Mouse (Mus musculus) heart, embryonic 14.5 days (tissue): Measurements from ENCODE around the gene Ush2a. TPM values are rescaled to one million over a fixed set of nuclear protein-coding genes. Genes with fewer than 3 reads are reported as not detected.

ENCODE experiments used
- ATAC-seq: fragments of 200-750 bp; cut with Nextera tagmentation; 2 replicates; pipeline ENCODE4 v1.8.0; 2017; ENCODE audit warnings: low read depth, moderate TSS enrichment; ENCODE audit not compliant: insufficient number of reproducible peaks, insufficient read depth, low FRiP score
- H3K27ac ChIP-seq, 2 experiments: fragments of 200-500 bp in 1 of 2; fragments of 300-500 bp in 1 of 2; sonication (generic) in 1 of 2; replicated peaks in 1 of 2; 2 replicates each; pipeline ENCODE4 v1.5.1; 2012 to 2014; ENCODE audit warnings: low read depth in 2 of 2, low read length in 2 of 2, control low read depth in 1 of 2, mild to moderate bottlenecking in 1 of 2, mixed read lengths in 1 of 2; ENCODE audit not compliant: control insufficient read depth in 1 of 2, insufficient read depth in 1 of 2
- H3K27me3 ChIP-seq: fragments of 300-500 bp; sonication (generic); 2 replicates; pipeline ENCODE4 v1.6.1; 2014; ENCODE audit warnings: mild to moderate bottlenecking, low read length, control low read depth; ENCODE audit not compliant: control insufficient read depth, insufficient read depth
- H3K36me3 ChIP-seq: fragments of 300-500 bp; sonication (generic); 2 replicates; pipeline ENCODE4 v1.6.1; 2014; ENCODE audit warnings: mild to moderate bottlenecking, control low read depth, low read length, mixed read lengths; ENCODE audit not compliant: control insufficient read depth, insufficient read depth
- H3K4me1 ChIP-seq, 2 experiments: fragments of 200-500 bp in 1 of 2; fragments of 300-500 bp in 1 of 2; sonication (generic) in 1 of 2; 2 replicates each; pipeline ENCODE4 v1.6.1; 2012 to 2014; ENCODE audit warnings: low read length in 2 of 2, control low read depth in 1 of 2, mixed read lengths in 1 of 2; ENCODE audit not compliant: control insufficient read depth in 2 of 2, insufficient read depth in 2 of 2
- H3K4me2 ChIP-seq: fragments of 300-500 bp; sonication (generic); 2 replicates; pipeline ENCODE4 v1.6.1; 2014; ENCODE audit warnings: mild to moderate bottlenecking, low read length
- H3K4me3 ChIP-seq, 2 experiments: fragments of 200-500 bp in 1 of 2; fragments of 300-500 bp in 1 of 2; sonication (generic) in 1 of 2; 2 replicates each; pipeline ENCODE4 v1.5.1; 2012 to 2014; ENCODE audit warnings: low read length in 2 of 2, mild to moderate bottlenecking in 2 of 2, control low read depth in 1 of 2, low read depth in 1 of 2, moderate library complexity in 1 of 2; ENCODE audit not compliant: control insufficient read depth in 1 of 2, insufficient read depth in 1 of 2
- H3K9ac ChIP-seq: fragments of 300-500 bp; sonication (generic); 2 replicates; pipeline ENCODE4 v1.6.1; 2014; ENCODE audit warnings: mild to moderate bottlenecking, low read length
- H3K9me3 ChIP-seq: fragments of 300-500 bp; sonication (generic); 2 replicates; pipeline ENCODE4 v1.6.1; 2016; ENCODE audit warnings: low read length, control low read depth; ENCODE audit not compliant: control insufficient read depth
- WGBS: fragments of 180-500 bp; shearing (Covaris S2); extraction: QIAGEN DNeasy Blood & Tissue Kit; methylation state at CpG from one replicate; pipeline ENCODE4 v1.1.7; 2014; 5-methylcytosine and 5-hydroxymethylcytosine counted together
- polyA plus RNA-seq: library from polyadenylated mRNA; unstranded; fragments of >200 nt; fragmentation: Nextera tagmentation; extraction: Ambion mirVana; gene quantifications from 2 replicates; pipeline ENCODE4 v1.2.1, GENCODE M21; 2014

Ush2a gene
- polyA plus RNA-seq, 1 experiment from 2014 or later, result 0.08 TPM

- no peak overlapping the region for H3K9ac ChIP-seq
- H3K36me3 ChIP-seq, result no peaks in the 10 kb centered on the region
- ATAC-seq, result no peak
- H3K27me3 ChIP-seq, result no peaks in the 10 kb centered on the region
- H3K27ac ChIP-seq, result no peak overlapping the region
- WGBS, result 27% methylated on average over 4 of the region's 4 CpGs
- H3K4me2 ChIP-seq, result no peak overlapping the region
- H3K4me3 ChIP-seq, result no peak overlapping the region
- H3K4me1 ChIP-seq, result no peaks in the 10 kb centered on the region
- no peaks in the 10 kb centered on the region for H3K9me3 ChIP-seq
Measured at GRCm38 (mm10) chr1:188581136-188581535, 319.3 kb downstream of the Ush2a start.

- H3K27ac ChIP-seq, result no peak overlapping the region
- H3K4me3 ChIP-seq, result no peak overlapping the region
- H3K9ac ChIP-seq, result no peak overlapping the region
- 59% methylated on average over 4 of the region's 4 CpGs for WGBS
- H3K27me3 ChIP-seq, result no peaks in the 10 kb centered on the region
- no peaks in the 10 kb centered on the region for H3K4me1 ChIP-seq
- no peak overlapping the region for H3K4me2 ChIP-seq
- no peaks in the 10 kb centered on the region for H3K36me3 ChIP-seq
- H3K9me3 ChIP-seq, result no peaks in the 10 kb centered on the region
- ATAC-seq, result no peak
Measured at GRCm38 (mm10) chr1:188595251-188595650, 333.4 kb downstream of the Ush2a start.

- no peak for ATAC-seq
- Histone ChIP-seq H3K36me3 (no peaks in the 10 kb centered on the region), H3K9me3 (no peaks in the 10 kb centered on the region), H3K4me2 (no peak overlapping the region), H3K27ac (no peak overlapping the region), H3K9ac (no peak overlapping the region), H3K27me3 (no peaks in the 10 kb centered on the region), H3K4me1 (no peaks in the 10 kb centered on the region), H3K4me3 (no peak overlapping the region)
- 88% methylated on average over 7 of the region's 7 CpGs for WGBS
Measured at GRCm38 (mm10) chr1:188598052-188598451, 336.2 kb downstream of the Ush2a start.

GRCm38 (mm10) chr1:188599134-188599533 lies 337.3 kb downstream of the Ush2a start:
- Histone ChIP-seq H3K36me3 (no peaks in the 10 kb centered on the region), H3K4me3 (no peak overlapping the region), H3K4me1 (no peaks in the 10 kb centered on the region), H3K9me3 (no peaks in the 10 kb centered on the region), H3K9ac (no peak overlapping the region), H3K27me3 (no peaks in the 10 kb centered on the region), H3K27ac (no peak overlapping the region), H3K4me2 (no peak overlapping the region)
- no peak for ATAC-seq
- WGBS, result 63% methylated on average over 8 of the region's 8 CpGs

- no peaks in the 10 kb centered on the region for H3K27me3 ChIP-seq
- no peak overlapping the region for H3K4me2 ChIP-seq
- ATAC-seq, result no peak
- H3K9ac ChIP-seq, result no peak overlapping the region
- H3K4me1 ChIP-seq, result no peaks in the 10 kb centered on the region
- no peak overlapping the region for H3K27ac ChIP-seq
- no peaks in the 10 kb centered on the region for H3K9me3 ChIP-seq
- no peak overlapping the region for H3K4me3 ChIP-seq
- no peaks in the 10 kb centered on the region for H3K36me3 ChIP-seq
Measured at GRCm38 (mm10) chr1:188606450-188606849, 344.6 kb downstream of the Ush2a start.

GRCm38 (mm10) chr1:188616547-188616946 lies 354.7 kb downstream of the Ush2a start:
- Histone ChIP-seq H3K9ac (no peak overlapping the region), H3K27me3 (no peaks in the 10 kb centered on the region), H3K36me3 (no peaks in the 10 kb centered on the region), H3K4me2 (no peak overlapping the region), H3K9me3 (no peaks in the 10 kb centered on the region), H3K27ac (no peak overlapping the region), H3K4me1 (no peaks in the 10 kb centered on the region), H3K4me3 (no peak overlapping the region)
- ATAC-seq, result no peak
- WGBS, result 75% methylated on average over 5 of the region's 5 CpGs

GRCm38 (mm10) chr1:188633736-188634135 lies 371.9 kb downstream of the Ush2a start:
- Histone ChIP-seq H3K4me3 (no peak overlapping the region), H3K9me3 (no peaks in the 10 kb centered on the region), H3K36me3 (no peaks in the 10 kb centered on the region), H3K27ac (no peak overlapping the region), H3K4me1 (no peaks in the 10 kb centered on the region), H3K27me3 (no peaks in the 10 kb centered on the region), H3K4me2 (no peak overlapping the region), H3K9ac (no peak overlapping the region)
- WGBS, result 28% methylated on average over 4 of the region's 4 CpGs
- no peak for ATAC-seq

GRCm38 (mm10) chr1:188639666-188640065 lies 377.8 kb downstream of the Ush2a start:
- H3K27me3 ChIP-seq, result no peaks in the 10 kb centered on the region
- H3K9me3 ChIP-seq, result no peaks in the 10 kb centered on the region
- H3K4me2 ChIP-seq, result no peak overlapping the region
- H3K4me3 ChIP-seq, result no peak overlapping the region
- no peak overlapping the region for H3K9ac ChIP-seq
- ATAC-seq, result no peak
- H3K36me3 ChIP-seq, result no peaks in the 10 kb centered on the region
- H3K27ac ChIP-seq, result no peak overlapping the region
- H3K4me1 ChIP-seq, result no peaks in the 10 kb centered on the region; a peak in 1 of 4 replicates
